Mouse (Mus musculus): ENCODE measurements around the gene Sgf29. TPM values are rescaled to one million over a fixed set of nuclear protein-coding genes. Genes with fewer than 3 reads are reported as not detected.
"Not testable (repeated sequence)": the region's sequence is repeated elsewhere in the genome, so short reads cannot be mapped to it uniquely, and the experiment has no call there.

The Sgf29 gene
- polyA plus RNA-seq, 1 experiment = 23.9 TPM

GRCm38 (mm10) chr7:126678545-126679341 is 29.6 kb downstream of the Sgf29 start:
- Histone ChIP-seq H3K4me3 (ENCODE audit: low read depth, low read length) (no peak overlapping the region), H3K27ac (ENCODE audit: insufficient read depth, low read depth, low read length) (peak overlapping the region; percentile 36), H3K36me3 (ENCODE audit: control insufficient read depth, insufficient read depth, low read length) (no peaks in the 10 kb centered on the region), H3K27me3 (ENCODE audit: control insufficient read depth, insufficient read depth, low read length) (no peaks in the 10 kb centered on the region), H3K4me1 (ENCODE audit: control insufficient read depth, insufficient read depth, insufficient read length, low read length) (peaks cover 17% of the 10 kb centered on the region; the same call in 1 of the 2 replicates)
- WGBS = 28% methylated on average over 8 of the region's 8 CpGs
- no peak for TF ChIP-seq POLR2A (IDR thresholded peaks at IDR 0.05; ENCODE audit: low read depth, low read length)
- no peak for TF ChIP-seq CTCF (IDR thresholded peaks at IDR 0.05; ENCODE audit: extremely low read depth, insufficient read length, insufficient replicate concordance, low read depth, low read length)

- Histone ChIP-seq H3K4me1 (ENCODE audit: control insufficient read depth, insufficient read depth, insufficient read length, low read length) (peaks cover 17% of the 10 kb centered on the region; the same call in 1 of the 2 replicates), H3K27ac (ENCODE audit: insufficient read depth, low read depth, low read length) (no peak overlapping the region), H3K4me3 (ENCODE audit: low read depth, low read length) (no peak overlapping the region), H3K36me3 (ENCODE audit: control insufficient read depth, insufficient read depth, low read length) (no peaks in the 10 kb centered on the region), H3K27me3 (ENCODE audit: control insufficient read depth, insufficient read depth, low read length) (no peaks in the 10 kb centered on the region)
- WGBS = 75% methylated on average over 5 of the region's 5 CpGs
- TF ChIP-seq CTCF (IDR thresholded peaks at IDR 0.05; ENCODE audit: extremely low read depth, insufficient read length, insufficient replicate concordance, low read depth, low read length) (no peak), POLR2A (IDR thresholded peaks at IDR 0.05; ENCODE audit: low read depth, low read length) (no peak)
Measured at GRCm38 (mm10) chr7:126679683-126680082, 30.6 kb downstream of the Sgf29 start.

- 22% methylated on average over 5 of the region's 5 CpGs for WGBS
- H3K36me3 ChIP-seq (ENCODE audit: control insufficient read depth, insufficient read depth, low read length) = no peaks in the 10 kb centered on the region
- H3K27me3 ChIP-seq (ENCODE audit: control insufficient read depth, insufficient read depth, low read length) = no peaks in the 10 kb centered on the region
- TF ChIP-seq POLR2A (IDR thresholded peaks at IDR 0.05; ENCODE audit: low read depth, low read length) = no peak
- TF ChIP-seq CTCF (IDR thresholded peaks at IDR 0.05; ENCODE audit: extremely low read depth, insufficient read length, insufficient replicate concordance, low read depth, low read length) = no peak
- no peak overlapping the region for H3K27ac ChIP-seq (ENCODE audit: insufficient read depth, low read depth, low read length)
- H3K4me1 ChIP-seq (ENCODE audit: control insufficient read depth, insufficient read depth, insufficient read length, low read length) = peaks cover 12% of the 10 kb centered on the region; the same call in 1 of the 2 replicates
- H3K4me3 ChIP-seq (ENCODE audit: low read depth, low read length) = no peak overlapping the region
Measured at GRCm38 (mm10) chr7:126681221-126681620, 32.1 kb downstream of the Sgf29 start.

GRCm38 (mm10) chr7:126688156-126688555 is 39.0 kb downstream of the Sgf29 start:
- H3K4me1 ChIP-seq (ENCODE audit: control insufficient read depth, insufficient read depth, insufficient read length, low read length); H3K27me3 ChIP-seq (ENCODE audit: control insufficient read depth, insufficient read depth, low read length); H3K27ac ChIP-seq (ENCODE audit: insufficient read depth, low read depth, low read length); H3K4me3 ChIP-seq (ENCODE audit: low read depth, low read length): not testable (repeated sequence)
- WGBS = 77% methylated on average over 4 of the region's 4 CpGs
- H3K36me3 ChIP-seq (ENCODE audit: control insufficient read depth, insufficient read depth, low read length) = peaks cover 11% of the 10 kb centered on the region

- WGBS = 66% methylated on average over 3 of the region's 3 CpGs
- Histone ChIP-seq H3K36me3 (ENCODE audit: control insufficient read depth, insufficient read depth, low read length) (peaks cover 11% of the 10 kb centered on the region), H3K4me1 (ENCODE audit: control insufficient read depth, insufficient read depth, insufficient read length, low read length) (peaks cover 5% of the 10 kb centered on the region), H3K4me3 (ENCODE audit: low read depth, low read length) (no peak overlapping the region), H3K27ac (ENCODE audit: insufficient read depth, low read depth, low read length) (no peak overlapping the region), H3K27me3 (ENCODE audit: control insufficient read depth, insufficient read depth, low read length) (no peaks in the 10 kb centered on the region)
- no peak for TF ChIP-seq POLR2A (IDR thresholded peaks at IDR 0.05; ENCODE audit: low read depth, low read length)
Measured at GRCm38 (mm10) chr7:126689021-126689420, 39.9 kb downstream of the Sgf29 start.

GRCm38 (mm10) chr7:126690737-126691136 is 41.6 kb downstream of the Sgf29 start:
- Histone ChIP-seq H3K36me3 (ENCODE audit: control insufficient read depth, insufficient read depth, low read length) (peaks cover 11% of the 10 kb centered on the region), H3K27ac (ENCODE audit: insufficient read depth, low read depth, low read length) (no peak overlapping the region), H3K27me3 (ENCODE audit: control insufficient read depth, insufficient read depth, low read length) (no peaks in the 10 kb centered on the region), H3K4me3 (ENCODE audit: low read depth, low read length) (no peak overlapping the region), H3K4me1 (ENCODE audit: control insufficient read depth, insufficient read depth, insufficient read length, low read length) (peaks cover 6% of the 10 kb centered on the region)
- 38% methylated on average over 3 of the region's 3 CpGs for WGBS
- TF ChIP-seq POLR2A (IDR thresholded peaks at IDR 0.05; ENCODE audit: low read depth, low read length) = no peak
- TF ChIP-seq CTCF (IDR thresholded peaks at IDR 0.05; ENCODE audit: extremely low read depth, insufficient read length, insufficient replicate concordance, low read depth, low read length) = no peak

GRCm38 (mm10) chr7:126691676-126692075 is 42.6 kb downstream of the Sgf29 start:
- Histone ChIP-seq H3K27me3 (ENCODE audit: control insufficient read depth, insufficient read depth, low read length) (no peaks in the 10 kb centered on the region), H3K36me3 (ENCODE audit: control insufficient read depth, insufficient read depth, low read length) (peaks cover 11% of the 10 kb centered on the region), H3K4me3 (ENCODE audit: low read depth, low read length) (no peak overlapping the region), H3K4me1 (ENCODE audit: control insufficient read depth, insufficient read depth, insufficient read length, low read length) (peaks cover 10% of the 10 kb centered on the region), H3K27ac (ENCODE audit: insufficient read depth, low read depth, low read length) (no peak overlapping the region)
- TF ChIP-seq CTCF (IDR thresholded peaks at IDR 0.05; ENCODE audit: extremely low read depth, insufficient read length, insufficient replicate concordance, low read depth, low read length) (no peak), POLR2A (IDR thresholded peaks at IDR 0.05; ENCODE audit: low read depth, low read length) (no peak)
- WGBS = 69% methylated on average over 5 of the region's 5 CpGs

Data from small intestine, adult 2 months (tissue).